Mouse (Mus musculus): ENCODE measurements at regions not wholly inside any gene's neighbourhood (a gene's known extent, or its start where the extent isn't known, plus 50 kb on each side); places are given as distances from the start of the nearest gene placed in this dataset.

DNA sequence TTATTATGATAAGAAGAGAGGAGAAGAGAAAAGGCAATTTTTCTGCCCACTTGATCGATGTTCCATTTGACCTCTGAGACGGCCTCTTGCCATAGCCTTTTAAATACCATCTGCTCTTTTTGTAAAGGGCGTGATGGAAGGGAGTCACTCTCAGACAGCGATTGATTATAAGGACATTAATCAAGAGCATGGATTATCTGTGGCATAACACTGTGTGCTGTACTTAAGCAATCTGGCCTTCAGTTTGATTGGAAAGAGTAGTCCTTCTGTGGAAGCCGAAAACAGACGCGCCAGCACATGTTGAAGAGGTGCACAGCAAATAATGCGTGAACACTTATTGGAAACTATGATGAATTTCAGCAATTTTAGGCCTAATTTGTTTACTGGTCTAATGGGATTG lies 685.4 kb upstream of the Robo1 start:
- H3K4me1 ChIP-seq (ENCODE audit: control insufficient read depth, insufficient read depth, low read length): no peaks in the 10 kb centered on the region

DNA sequence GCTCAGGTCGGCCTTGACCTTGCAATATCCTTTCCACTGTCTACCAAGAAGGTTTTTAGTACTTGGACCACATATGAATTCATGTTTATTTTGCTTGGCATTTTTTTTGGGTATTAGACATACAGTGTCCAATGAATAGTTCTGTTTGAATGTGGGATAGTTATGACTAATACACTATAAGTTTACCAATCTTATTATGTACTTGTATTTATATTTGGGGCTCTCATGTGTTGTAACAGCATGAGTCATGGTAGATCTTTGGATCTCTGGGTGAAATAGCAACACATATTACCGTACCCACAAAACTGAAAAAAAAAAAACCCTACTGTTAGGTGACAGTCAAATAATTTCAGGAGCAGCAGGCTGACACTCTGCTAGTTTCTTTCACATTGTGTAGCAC lies 667.7 kb upstream of the Robo1 start:
- no peaks in the 10 kb centered on the region for H3K4me1 ChIP-seq (ENCODE audit: control insufficient read depth, insufficient read depth, low read length)
- TF ChIP-seq POLR2A (IDR thresholded peaks at IDR 0.05; ENCODE audit: low read depth, low read length) (no peak), CTCF (IDR thresholded peaks at IDR 0.05; ENCODE audit: borderline replicate concordance, insufficient read depth, low read length) (no peak)
- H3K4me3 ChIP-seq (ENCODE audit: insufficient read depth, low read length): no peak overlapping the region
- H3K27ac ChIP-seq (ENCODE audit: insufficient read depth, low read length): no peak overlapping the region

More for the DNA sequence above, 685.4 kb upstream of the Robo1 start:
- Histone ChIP-seq H3K27ac (ENCODE audit: insufficient read depth, low read length) (no peak overlapping the region), H3K4me3 (ENCODE audit: insufficient read depth, low read length) (no peak overlapping the region)
- TF ChIP-seq POLR2A (IDR thresholded peaks at IDR 0.05; ENCODE audit: low read depth, low read length) (no peak), CTCF (IDR thresholded peaks at IDR 0.05; ENCODE audit: borderline replicate concordance, insufficient read depth, low read length) (no peak)

DNA sequence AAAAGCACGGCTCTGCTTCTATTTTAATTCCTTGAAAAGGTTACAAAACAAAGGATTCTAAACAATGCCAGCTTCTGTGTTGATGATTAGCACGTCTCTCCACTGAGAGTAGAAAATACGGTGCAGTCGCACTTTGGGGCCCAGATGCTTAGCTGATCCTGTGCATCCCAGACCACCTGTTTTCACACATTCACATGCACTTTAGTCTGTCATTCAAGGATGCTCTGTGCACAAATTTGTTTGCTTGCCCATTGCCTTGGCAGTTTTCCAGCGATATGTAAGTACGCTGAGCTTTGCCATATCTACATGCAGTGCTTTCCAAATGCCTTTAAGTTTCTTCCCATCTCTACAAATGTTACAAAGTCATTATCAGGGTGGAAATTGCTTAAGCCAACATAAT lies 664.9 kb upstream of the Robo1 start:
- H3K4me3 ChIP-seq (ENCODE audit: insufficient read depth, low read length): no peak overlapping the region
- no peak for TF ChIP-seq POLR2A (IDR thresholded peaks at IDR 0.05; ENCODE audit: low read depth, low read length)
- no peak for TF ChIP-seq CTCF (IDR thresholded peaks at IDR 0.05; ENCODE audit: borderline replicate concordance, insufficient read depth, low read length)

DNA sequence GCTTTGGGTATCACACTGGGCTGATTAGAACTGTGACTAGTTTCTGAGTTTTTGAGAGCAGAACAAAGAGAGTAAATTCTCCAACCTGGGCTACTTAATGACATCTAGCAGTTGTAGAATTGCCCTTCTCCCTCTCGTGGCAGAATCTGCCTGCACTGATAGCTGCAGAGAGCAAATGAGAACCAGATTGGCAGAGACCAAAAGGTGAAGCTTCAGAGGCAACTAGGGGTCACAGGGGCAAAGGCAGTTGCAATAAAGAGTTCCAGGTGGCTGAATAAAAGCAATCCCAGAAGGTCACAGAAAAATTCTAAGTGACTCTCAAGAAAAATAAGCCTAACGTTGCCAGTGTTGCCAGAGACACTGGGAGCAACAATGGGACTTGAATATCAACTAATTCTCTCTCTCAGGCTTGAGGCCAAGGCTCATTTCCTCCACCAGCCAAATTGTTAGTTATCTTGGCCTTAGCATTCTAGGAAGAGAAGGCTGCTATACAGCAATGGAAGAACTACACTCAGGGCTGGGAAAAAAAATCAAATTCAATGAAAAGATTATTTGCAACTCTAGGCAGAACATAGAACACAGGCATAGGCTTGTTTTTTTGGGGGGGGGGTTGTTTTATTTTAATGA lies 629.9 kb upstream of the Robo1 start:
- TF ChIP-seq CTCF (IDR thresholded peaks at IDR 0.05; ENCODE audit: borderline replicate concordance, insufficient read depth, low read length) (no peak), POLR2A (IDR thresholded peaks at IDR 0.05; ENCODE audit: low read depth, low read length) (no peak)
- Histone ChIP-seq H3K27ac (ENCODE audit: insufficient read depth, low read length) (no peak overlapping the region), H3K4me3 (ENCODE audit: insufficient read depth, low read length) (no peak overlapping the region), H3K4me1 (ENCODE audit: control insufficient read depth, insufficient read depth, low read length) (no peaks in the 10 kb centered on the region)

More for the DNA sequence above, 664.9 kb upstream of the Robo1 start:
- Histone ChIP-seq H3K27ac (ENCODE audit: insufficient read depth, low read length) (no peak overlapping the region), H3K4me1 (ENCODE audit: control insufficient read depth, insufficient read depth, low read length) (no peaks in the 10 kb centered on the region)

DNA sequence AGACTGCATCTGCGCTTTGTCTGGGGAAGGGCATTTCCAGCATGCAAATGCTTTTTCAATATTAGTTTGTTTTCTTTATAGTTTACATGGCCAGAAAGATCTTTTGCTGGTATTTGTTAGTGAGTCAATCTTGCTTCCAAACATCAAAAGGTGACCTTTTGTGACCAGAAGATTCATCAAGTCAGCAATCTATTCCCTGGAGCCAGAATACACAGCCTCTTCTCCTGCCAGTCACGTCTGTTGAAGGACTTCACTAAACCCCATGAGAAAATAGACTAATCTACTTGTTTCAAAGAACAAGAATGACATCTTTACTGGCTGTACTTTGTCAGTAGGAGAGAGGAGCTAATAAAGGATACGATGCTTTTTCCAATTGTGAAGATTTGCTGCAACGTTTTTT lies 614.6 kb upstream of the Robo1 start:
- TF ChIP-seq CTCF (IDR thresholded peaks at IDR 0.05; ENCODE audit: borderline replicate concordance, insufficient read depth, low read length): no peak
- TF ChIP-seq POLR2A (IDR thresholded peaks at IDR 0.05; ENCODE audit: low read depth, low read length): no peak
- Histone ChIP-seq H3K4me1 (ENCODE audit: control insufficient read depth, insufficient read depth, low read length) (no peaks in the 10 kb centered on the region), H3K27ac (ENCODE audit: insufficient read depth, low read length) (no peak overlapping the region), H3K4me3 (ENCODE audit: insufficient read depth, low read length) (no peak overlapping the region)

DNA sequence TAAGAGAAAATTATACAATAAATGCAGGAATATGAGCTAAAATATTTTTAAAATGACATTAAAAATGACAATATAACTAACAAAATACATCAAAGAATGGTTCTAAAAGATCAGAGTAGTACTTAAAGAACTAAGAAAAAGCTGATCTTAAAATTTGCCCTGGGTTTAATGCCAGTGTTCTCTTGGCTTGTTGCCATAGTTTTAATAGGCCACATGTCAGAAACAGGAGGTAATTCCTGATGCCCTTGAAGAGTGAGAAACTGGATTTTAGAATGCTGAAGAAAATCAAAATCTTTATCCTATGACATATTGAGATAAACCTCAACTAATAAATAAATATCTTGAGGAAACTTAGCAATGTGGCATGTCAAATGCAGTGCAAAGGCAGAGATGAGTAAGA lies 602.3 kb upstream of the Robo1 start:
- Histone ChIP-seq H3K27ac (ENCODE audit: insufficient read depth, low read length) (no peak overlapping the region), H3K4me3 (ENCODE audit: insufficient read depth, low read length) (no peak overlapping the region), H3K4me1 (ENCODE audit: control insufficient read depth, insufficient read depth, low read length) (no peaks in the 10 kb centered on the region)
- no peak for TF ChIP-seq POLR2A (IDR thresholded peaks at IDR 0.05; ENCODE audit: low read depth, low read length)
- TF ChIP-seq CTCF (IDR thresholded peaks at IDR 0.05; ENCODE audit: borderline replicate concordance, insufficient read depth, low read length): no peak

DNA sequence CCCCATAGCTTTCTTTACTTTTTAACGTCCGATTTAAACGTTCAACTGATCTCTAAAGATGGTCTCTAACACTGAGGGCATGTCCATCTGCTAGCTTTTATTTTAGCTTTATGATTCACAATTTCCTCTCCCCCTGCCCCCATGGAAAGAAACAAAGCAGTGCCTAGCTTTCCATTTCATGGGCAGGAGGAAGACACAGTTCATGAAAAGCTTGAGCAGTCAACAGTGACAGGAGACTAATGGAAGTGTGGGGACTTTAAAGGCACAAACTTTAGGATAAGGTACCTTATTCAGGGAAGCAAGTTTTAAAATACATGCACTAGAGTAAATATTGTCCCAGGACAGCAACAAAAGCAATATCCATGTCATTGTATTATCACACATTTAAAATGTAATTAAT lies 598.4 kb upstream of the Robo1 start:
- TF ChIP-seq CTCF (IDR thresholded peaks at IDR 0.05; ENCODE audit: borderline replicate concordance, insufficient read depth, low read length) (no peak), POLR2A (IDR thresholded peaks at IDR 0.05; ENCODE audit: low read depth, low read length) (no peak)
- Histone ChIP-seq H3K4me1 (ENCODE audit: control insufficient read depth, insufficient read depth, low read length) (no peaks in the 10 kb centered on the region), H3K27ac (ENCODE audit: insufficient read depth, low read length) (no peak overlapping the region), H3K4me3 (ENCODE audit: insufficient read depth, low read length) (no peak overlapping the region)

DNA sequence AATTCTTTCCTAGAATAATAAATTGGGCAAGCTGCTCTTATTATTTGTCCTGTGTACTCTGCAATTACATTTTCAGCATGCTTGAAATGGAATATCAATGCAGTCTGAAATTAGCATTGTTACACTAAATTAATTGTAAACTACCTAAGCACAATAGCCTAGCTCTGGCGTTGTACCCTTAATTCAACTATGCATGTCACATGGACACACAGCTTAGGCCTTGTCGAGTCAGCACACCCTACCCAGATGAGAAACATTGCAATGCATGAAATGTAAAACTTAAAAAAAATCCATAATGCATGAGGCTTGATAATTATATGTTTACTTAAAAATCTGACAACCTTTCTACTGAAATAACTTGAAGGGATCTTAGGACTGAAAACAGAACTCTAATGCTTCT lies 596.2 kb upstream of the Robo1 start:
- TF ChIP-seq POLR2A (IDR thresholded peaks at IDR 0.05; ENCODE audit: low read depth, low read length) (no peak), CTCF (IDR thresholded peaks at IDR 0.05; ENCODE audit: borderline replicate concordance, insufficient read depth, low read length) (no peak)
- H3K27ac ChIP-seq (ENCODE audit: insufficient read depth, low read length): no peak overlapping the region
- H3K4me1 ChIP-seq (ENCODE audit: control insufficient read depth, insufficient read depth, low read length): no peaks in the 10 kb centered on the region
- H3K4me3 ChIP-seq (ENCODE audit: insufficient read depth, low read length): no peak overlapping the region

DNA sequence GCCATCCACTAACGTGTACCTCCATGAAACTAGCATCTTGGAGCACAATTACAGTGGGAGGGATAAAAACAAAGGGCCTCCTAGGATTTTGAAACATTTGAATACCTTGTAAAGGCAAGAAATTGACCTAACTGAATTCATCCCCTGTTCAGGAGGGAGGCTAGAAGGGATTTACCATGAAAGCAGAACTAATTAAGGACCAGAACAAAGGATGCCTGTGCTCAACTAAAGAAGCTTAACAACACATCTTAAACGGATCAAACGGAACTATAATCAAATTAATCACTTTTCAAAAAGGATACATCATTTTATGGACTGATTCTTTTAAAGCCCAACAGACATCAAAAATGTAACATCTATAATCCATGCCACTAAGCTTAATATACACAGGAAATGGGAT lies 590.9 kb upstream of the Robo1 start:
- no peak overlapping the region for H3K27ac ChIP-seq (ENCODE audit: insufficient read depth, low read length)
- H3K4me1 ChIP-seq (ENCODE audit: control insufficient read depth, insufficient read depth, low read length): no peaks in the 10 kb centered on the region
- no peak for TF ChIP-seq CTCF (IDR thresholded peaks at IDR 0.05; ENCODE audit: borderline replicate concordance, insufficient read depth, low read length)
- TF ChIP-seq POLR2A (IDR thresholded peaks at IDR 0.05; ENCODE audit: low read depth, low read length): no peak
- H3K4me3 ChIP-seq (ENCODE audit: insufficient read depth, low read length): no peak overlapping the region

DNA sequence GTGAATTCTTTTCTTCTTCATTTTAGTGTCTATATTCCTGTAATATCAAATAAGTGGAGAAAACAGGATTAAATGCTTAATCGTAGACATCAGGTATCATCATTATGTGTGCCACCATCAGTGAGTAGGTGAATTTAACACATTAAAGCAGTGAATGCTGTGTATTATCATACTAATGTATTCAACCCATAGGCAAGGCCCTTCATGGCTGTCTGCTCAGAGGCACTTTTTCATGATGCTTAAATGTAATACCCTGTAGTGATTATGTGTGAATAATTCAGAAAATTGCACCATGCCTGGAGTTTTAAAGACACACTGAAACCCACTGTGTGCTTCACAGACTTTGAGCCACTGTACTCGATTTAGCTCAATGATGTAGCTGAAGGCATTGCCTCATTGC lies 583.2 kb upstream of the Robo1 start:
- Histone ChIP-seq H3K27ac (ENCODE audit: insufficient read depth, low read length) (no peak overlapping the region), H3K4me1 (ENCODE audit: control insufficient read depth, insufficient read depth, low read length) (no peaks in the 10 kb centered on the region), H3K4me3 (ENCODE audit: insufficient read depth, low read length) (no peak overlapping the region)
- TF ChIP-seq POLR2A (IDR thresholded peaks at IDR 0.05; ENCODE audit: low read depth, low read length) (no peak), CTCF (IDR thresholded peaks at IDR 0.05; ENCODE audit: borderline replicate concordance, insufficient read depth, low read length) (no peak)

DNA sequence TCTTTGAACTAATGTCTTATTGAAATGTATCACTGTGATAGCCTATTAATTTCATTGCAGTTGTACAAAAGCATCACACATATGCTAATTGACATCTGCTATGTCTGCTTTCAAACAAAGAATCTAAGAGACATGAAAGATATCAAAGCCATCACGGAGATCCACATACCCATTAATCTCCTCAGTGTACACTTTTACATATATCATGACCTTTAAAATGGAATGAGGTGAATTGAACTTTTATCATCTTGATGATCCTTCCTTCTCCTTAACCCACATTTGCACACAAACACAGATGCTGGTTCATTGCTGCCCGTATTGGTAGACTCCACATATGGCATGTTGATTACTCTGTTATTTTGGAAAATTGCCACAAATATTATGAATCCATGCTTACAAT lies 570.2 kb upstream of the Robo1 start:
- Histone ChIP-seq H3K27ac (ENCODE audit: insufficient read depth, low read length) (no peak overlapping the region), H3K4me1 (ENCODE audit: control insufficient read depth, insufficient read depth, low read length) (no peaks in the 10 kb centered on the region), H3K4me3 (ENCODE audit: insufficient read depth, low read length) (no peak overlapping the region)
- TF ChIP-seq POLR2A (IDR thresholded peaks at IDR 0.05; ENCODE audit: low read depth, low read length): no peak
- TF ChIP-seq CTCF (IDR thresholded peaks at IDR 0.05; ENCODE audit: borderline replicate concordance, insufficient read depth, low read length): no peak

Measured in embryonic fibroblast, embryonic 13.5 days (primary cell).